Mouse (Mus musculus) layer of hippocampus, adult 9-10 months (tissue): ENCODE results near the gene Sema3a.
"Not testable (repeated sequence)": the region's sequence is repeated elsewhere in the genome, so short reads cannot be mapped to it uniquely, and the experiment has no call there.

Experiments used
- DNase-seq: peaks from one replicate; pipeline ENCODE4 v3.0.0; 2022; ENCODE audit warnings: low spot score

Sema3a gene

DNA sequence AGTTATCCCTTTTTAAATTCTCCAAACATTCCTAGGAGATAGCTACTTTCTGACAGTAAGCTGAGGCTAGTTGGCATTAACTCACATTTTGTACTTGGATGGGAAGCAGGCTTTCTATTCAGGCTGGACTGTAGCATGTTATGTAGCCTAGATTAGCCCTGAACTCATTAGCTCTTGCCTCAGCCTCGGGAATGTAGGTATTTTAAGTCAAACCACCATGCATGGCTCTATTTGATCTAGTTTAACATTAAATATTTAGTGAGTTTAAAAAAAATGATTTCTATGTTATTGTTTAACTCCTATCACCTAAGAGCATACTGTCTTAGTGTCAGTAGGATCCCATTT lies 423.0 kb downstream of the Sema3a start:
- no peak for DNase-seq

DNA sequence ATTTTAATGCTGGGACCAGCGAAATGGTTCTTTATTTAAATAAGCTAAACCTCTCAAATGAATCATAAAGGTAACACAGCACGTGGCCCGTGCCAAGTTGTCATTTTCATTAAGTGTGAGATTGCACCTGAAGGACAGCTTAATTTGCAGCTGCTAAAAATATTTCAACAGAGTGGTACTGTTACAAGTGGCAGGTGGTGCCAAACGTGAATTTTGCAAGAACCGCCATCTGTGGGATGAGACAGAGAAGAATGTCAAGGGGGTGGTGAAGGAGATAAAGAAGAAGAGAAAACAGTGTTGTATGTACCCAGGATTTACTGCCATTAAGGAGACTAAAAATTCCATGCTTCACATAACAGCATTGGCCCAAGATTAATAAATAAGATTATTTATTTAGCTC lies 423.9 kb downstream of the Sema3a start:
- DNase-seq: no peak

DNA sequence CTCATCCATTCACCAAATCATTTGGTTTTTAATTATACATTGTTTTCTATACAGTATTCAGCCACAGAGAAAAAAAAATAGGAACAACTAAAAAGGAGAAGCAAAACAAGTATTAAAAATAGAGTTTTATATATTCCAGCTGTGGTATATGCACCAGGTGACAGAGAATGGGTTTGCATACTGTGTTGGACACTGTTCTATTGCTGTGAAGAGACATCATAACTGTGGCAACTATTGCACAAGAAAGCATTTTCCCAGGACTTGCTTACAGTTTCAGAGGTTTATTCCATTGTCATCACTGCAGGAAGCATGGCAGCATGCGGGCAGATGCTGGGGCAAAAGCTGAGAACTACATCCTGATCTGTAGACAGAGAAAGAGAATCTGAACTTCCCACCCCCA lies 425.7 kb downstream of the Sema3a start:
- DNase-seq: no peak

DNA sequence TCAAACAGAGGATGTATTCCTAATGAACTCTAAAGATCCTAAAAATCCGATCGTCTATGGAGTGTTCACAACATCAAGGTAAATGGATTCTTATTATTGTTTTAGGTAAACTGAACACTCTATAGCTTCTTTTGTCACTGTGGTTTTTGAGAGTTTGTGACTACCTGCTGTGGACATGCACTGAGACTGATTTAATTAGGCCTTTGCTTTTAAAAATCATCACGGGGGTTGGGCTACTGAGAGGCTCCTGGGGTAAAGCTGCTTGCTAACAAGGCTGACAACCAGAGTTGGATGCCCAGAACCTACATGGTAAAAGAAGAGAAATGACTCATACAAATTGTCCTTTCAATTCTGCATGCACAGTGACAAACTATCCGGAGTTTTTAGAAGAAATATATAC lies 432.0 kb downstream of the Sema3a start:
- no peak for DNase-seq

DNA sequence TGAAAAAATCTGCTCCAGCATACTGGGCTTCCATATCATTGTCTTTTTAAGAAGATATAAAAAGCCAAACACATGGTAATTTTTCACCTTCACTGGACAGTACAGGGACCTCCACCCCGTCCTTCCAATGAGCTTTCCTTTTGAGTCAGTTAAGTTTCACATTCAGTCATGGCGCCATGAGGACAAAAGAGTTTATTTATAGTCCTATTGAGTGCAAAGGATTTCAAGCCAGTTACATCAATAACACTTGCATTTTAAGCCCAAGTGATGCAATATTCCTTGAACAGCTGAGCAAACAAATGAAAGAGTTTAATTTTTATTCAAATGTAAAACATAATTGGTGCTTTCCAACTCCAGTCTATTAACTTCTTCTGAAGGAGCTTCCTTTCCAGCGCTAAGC lies 448.7 kb downstream of the Sema3a start:
- DNase-seq: no peak

DNA sequence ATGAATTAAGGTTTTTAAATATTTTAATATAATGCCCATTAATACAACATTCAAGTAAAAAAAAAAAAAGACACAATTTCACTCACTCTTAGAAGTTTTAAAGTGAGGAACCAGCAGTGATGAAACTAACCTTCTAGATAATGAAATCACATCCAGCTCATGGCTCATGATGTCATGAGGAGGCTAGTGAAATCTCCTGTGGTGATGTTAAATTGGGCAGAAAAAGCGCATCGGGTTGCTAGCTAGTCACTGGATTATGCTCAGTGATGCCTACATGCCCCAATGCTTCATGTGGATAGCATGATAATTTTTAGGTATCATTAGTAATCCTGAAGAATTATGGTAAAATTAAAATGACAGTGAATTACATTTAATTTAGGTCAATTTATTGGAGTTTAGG lies 453.9 kb downstream of the Sema3a start:
- no peak for DNase-seq

DNA sequence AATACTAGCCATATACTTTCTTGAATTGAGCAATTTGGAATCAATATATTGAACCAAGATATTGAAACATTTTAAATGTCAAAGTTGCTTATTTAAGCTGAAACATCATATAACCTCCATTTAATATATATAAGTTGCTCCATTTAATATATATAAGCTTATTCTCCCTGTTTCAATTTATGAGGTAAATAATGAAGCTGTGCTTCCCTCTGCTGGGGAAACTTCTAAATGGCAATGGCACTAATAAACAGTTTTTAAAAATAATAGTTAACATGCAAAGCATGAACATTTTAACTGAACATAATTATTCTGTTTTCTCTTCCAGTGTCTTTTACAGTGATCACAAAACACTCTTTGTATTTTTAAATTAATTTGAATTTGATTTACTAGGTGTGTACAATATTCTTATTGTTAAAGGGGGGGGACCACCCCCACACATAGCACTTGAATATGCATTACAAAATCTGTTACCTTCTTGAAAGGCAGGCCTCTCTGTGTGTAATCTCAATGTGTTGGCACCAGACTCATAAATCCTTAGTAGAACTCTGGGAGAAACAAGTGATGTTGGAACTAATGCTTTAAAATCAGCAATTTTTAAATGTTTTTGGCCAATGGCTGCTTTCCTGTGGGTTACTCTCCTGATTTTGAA lies 460.5 kb downstream of the Sema3a start:
- DNase-seq: peak; percentile 24

DNA sequence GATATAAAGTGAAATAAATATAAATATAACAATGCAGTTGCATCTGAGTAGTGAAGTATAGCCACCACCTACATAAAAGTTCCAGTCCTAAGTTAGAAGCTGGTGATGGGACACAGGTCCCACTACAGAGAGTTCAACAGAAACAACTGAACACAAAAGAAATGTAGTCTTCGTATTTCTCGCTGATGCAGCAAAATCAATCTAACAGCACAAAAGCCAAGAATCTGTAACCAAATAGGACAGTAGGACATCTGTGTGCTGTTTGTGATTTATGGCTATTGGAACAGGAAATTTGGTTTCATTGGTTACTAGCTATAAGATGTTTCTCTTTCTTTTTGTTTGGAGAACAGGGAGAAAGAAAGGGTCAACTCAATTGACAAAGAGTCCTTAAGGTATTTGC lies 469.2 kb downstream of the Sema3a start:
- DNase-seq: no peak

DNA sequence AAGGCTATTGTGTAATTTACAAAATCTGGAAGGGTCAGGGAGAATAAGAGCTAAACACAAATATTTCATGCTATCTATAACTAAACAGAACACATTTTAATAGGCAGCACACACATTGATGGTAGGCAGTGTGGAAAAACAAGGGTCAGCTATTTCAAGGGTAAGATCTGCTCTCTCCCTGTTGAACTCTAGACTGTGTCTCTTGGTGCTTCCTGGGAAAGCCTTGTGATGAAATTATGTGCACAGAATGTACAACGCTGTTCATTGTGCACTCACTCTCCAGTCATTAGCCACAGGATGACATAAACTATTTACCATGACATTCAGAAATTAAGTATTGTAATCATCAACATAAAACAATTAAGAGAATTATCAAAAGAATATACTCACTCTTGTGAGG lies 486.4 kb downstream of the Sema3a start:
- no peak for DNase-seq

DNA sequence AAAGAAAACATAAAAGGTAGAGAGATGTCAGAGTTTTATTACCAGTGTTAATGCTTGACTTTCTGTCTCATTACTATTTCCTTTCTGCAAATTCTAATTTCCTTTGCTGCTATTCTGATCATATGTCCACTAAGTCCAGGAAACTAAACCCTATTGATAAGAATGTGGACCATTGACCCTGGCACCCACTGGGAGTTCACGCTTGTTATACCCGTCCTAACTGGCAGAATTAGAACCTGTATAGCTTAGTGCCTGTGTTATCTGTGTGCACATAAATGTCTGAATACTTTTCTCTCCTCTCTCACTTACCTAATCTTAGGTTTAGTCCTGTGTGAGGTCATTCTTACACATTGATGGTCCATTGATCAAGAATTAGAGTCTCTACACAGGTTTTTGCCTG lies 486.9 kb downstream of the Sema3a start:
- no peak for DNase-seq

DNA sequence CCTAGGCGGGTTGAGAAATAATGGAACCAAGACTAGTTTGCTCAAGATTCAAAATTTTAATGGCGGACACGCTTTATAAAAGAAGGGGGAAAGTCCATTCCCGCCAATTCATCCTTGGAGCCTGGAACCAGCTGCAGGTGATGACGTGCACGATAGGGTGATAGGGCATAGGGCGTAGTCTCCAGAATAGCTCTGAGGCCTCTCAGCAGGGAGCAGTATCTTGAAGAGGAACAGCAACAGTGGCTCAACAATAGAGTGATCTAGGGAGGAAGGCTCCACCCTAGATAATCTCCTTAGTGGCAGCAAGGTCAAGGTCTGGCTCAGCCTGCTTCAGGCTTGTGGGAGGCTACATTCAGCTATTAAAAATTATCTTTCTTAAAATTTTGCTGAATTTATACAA lies 489.4 kb downstream of the Sema3a start:
- DNase-seq: not testable (repeated sequence)

DNA sequence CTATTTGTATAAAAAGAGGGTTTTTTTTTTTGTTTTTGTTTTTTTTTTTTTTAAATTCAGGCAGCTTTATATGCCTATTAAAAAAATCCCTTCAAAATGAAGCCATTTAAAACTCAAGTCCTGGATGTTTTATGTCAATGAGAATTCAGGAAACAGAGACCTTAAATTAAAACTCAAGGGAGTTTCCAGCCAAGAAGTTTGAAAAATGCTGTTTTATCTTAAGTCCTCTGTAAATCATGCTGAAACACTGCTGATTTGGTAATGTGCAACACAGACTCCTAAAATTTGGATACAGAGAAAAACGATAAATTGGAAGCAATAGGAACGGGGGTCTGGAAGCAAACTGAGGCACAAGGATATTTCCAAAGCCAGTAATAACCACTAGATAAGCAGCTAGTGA lies 490.7 kb downstream of the Sema3a start:
- no peak for DNase-seq

DNA sequence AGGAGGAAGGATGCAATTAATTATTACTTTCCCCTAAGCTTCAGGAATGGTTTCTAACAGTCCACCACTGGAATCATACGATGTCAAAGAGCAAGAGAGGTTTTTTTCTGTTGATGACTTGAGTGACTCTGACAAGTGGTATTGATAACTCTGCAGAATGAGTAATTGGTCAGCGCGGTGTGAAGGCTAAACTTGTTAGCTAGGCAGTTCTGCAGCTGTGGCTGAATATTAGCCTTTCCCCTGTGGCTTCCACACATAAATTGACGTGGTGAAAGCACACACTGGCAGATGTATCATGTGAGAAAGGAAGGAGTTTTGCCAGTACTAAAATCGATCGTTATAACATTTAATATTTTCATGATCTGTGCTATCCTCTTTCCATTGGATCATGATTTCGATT lies 497.4 kb downstream of the Sema3a start:
- no peak for DNase-seq

DNA sequence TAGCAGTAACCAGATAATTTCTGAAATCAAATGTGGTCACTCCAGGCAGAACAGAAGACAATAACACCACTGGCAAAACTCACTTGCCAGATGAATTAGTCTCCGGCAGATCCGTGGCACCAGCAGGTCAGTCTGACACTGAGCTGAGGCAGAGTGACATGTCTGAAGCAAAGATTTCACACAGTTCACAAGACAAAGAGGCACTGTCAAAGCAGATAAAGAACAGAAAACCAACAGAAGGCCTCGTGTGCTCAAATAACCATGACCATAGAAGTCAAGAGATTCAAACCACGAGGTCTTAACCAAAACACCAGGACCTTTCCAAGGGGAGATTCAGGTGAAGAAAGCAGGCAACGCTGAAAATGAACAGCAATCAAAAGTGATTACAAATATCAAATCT lies 499.5 kb downstream of the Sema3a start:
- DNase-seq: no peak

DNA sequence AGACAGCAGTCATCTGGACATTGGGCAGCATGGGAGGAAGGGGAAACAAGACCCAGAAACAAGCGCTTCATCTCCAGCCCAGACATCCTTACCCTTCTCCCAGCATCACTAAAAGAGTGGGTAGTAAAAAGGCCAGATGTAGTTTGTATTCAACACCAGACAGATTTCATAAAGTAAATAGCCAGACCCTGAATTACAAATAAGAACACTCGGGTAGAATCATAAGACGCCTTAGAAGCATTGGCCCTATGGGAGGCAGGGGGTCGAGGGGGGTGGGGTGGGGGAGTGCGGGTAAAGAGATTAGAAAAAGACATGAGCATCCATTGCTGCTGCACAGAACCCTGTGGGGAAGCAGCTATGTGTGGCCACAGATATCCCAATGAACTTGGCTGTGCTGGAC lies 500.9 kb downstream of the Sema3a start:
- no peak for DNase-seq

DNA sequence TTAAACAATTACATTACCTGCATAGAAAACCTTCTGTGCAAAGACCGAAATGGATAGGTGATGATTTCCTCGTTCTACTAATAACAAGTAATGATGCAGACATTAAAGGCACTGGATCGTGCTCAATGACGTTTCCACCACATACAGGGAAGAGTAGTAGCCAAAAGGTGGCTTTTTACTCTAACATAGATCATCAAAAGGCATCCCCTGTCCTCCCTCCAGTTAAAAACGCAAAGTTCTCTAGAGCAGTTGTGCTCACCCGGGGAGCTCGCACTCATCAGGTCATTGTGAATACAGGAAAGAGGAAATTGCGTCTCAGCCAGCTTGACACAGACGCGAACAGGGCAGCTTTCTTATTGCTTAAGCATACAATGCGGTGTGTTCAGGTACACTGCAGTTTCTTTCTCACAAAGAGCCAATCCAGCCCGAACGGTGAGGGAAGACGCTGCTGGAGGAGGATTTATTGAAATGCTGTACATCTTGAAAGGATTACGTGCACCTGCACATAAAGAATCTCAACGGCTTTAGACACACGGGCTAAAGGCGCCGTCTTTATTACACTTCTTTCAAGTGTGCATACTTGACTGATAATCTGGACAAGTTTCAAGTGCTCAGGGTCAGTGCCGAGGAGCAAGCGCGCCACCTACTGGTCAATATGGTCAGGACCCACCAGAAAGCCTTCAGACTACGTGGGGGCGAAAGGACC lies 503.5 kb downstream of the Sema3a start:
- DNase-seq: peak; percentile 59

DNA sequence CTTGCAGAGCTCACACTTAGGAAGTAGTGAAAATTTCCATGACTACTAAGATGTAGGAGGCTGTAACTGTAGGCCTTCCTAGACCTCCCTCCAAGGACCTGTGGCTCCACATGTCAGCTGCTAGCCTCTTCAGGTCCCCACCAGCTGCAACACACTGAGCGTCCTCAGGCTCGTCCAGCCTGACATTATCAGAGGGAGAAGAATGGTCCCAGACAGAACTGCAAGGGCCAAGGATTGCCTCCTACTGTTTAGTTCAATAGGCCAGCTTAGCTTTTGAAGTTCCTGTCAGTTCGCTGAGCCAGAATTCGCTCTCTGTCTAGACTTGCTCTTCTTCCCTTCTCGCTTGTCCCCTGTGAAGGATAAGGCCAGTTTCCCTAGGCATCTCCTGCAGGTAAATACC lies 504.7 kb downstream of the Sema3a start:
- no peak for DNase-seq

DNA sequence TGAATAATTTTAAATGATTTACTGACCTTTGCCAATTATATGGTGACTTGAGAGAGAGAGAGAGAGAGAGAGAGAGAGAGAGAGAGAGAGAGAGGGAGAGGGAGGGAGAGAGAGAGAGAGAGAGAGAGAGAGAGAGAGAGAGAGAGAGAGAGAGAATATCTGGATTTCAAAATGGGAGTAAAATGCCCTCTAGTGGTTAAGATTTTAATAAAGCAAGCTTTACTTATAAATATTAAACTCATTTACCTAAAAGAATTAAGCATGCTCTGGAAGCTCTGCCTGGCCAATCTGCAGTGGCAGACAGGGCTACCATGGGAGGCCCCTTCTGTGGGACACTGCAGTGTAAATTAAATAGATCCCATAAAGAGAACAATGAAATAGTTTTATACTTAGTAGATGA lies 505.5 kb downstream of the Sema3a start:
- no peak for DNase-seq

DNA sequence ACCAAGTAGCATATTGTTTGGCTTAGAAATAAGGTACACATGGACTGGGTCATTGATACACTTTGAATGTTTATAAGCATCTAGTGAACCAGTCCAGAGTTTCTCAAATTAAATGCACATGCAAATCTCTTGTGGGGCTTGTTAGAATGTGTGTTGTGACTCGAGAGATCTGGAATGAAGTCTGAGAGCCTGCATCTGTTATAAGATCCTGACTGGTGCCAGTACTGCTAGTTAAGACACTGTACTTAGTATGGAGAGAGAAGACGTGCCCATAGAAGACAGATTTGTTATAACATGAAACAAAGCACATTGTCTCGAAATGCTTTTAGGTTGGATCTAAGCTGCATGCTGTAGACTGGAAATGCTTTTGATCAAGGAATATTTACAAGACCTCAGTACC lies 511.0 kb downstream of the Sema3a start:
- DNase-seq: no peak
